Mouse (Mus musculus) G1E (cell line): Measurements from ENCODE around the gene Art2b. TPM values are rescaled to one million over a fixed set of nuclear protein-coding genes. Genes with fewer than 3 reads are reported as not detected.
"Not testable (repeated sequence)": the region's sequence is repeated elsewhere in the genome, so short reads cannot be mapped to it uniquely, and the experiment has no call there.

Experiments
- ATAC-seq: 2 replicates; pipeline ENCODE4 v1.8.0; 2016; ENCODE audit warnings: mild to moderate bottlenecking; ENCODE audit not compliant: insufficient number of reproducible peaks, poor library complexity, low FRiP score, severe bottlenecking; ENCODE audit errors: extremely low read depth
- DNase-seq: peaks from one replicate; pipeline ENCODE4 v3.0.0; 2012; ENCODE audit warnings: low spot score
- H3K27me3 ChIP-seq: 2 replicates; pipeline ENCODE4 v1.6.1; 2012; ENCODE audit warnings: mild to moderate bottlenecking, low read length, inconsistent platforms; ENCODE audit not compliant: insufficient read depth
- H3K36me3 ChIP-seq: replicated peaks from 2 replicates; pipeline ENCODE3; 2012; ENCODE audit warnings: mild to moderate bottlenecking, inconsistent platforms
- H3K4me1 ChIP-seq: 2 replicates; pipeline ENCODE4 v1.6.1; 2012; ENCODE audit warnings: low read depth, low read length, inconsistent platforms, mixed read lengths; ENCODE audit not compliant: insufficient read depth
- H3K4me3 ChIP-seq: 2 replicates; pipeline ENCODE4 v1.5.1; 2012; ENCODE audit warnings: low read depth, mild to moderate bottlenecking, inconsistent platforms, low read length, moderate library complexity, mixed read lengths
- H3K9me3 ChIP-seq: replicated peaks from 2 replicates; pipeline ENCODE4 v1.6.1; 2012; ENCODE audit warnings: inconsistent platforms
- CTCF ChIP-seq: IDR thresholded peaks from 2 replicates; pipeline ENCODE4 v1.5.1; 2012; ENCODE audit warnings: low read depth, low read length, inconsistent platforms, mixed read lengths
- GATA1 ChIP-seq: IDR thresholded peaks from 2 replicates; pipeline ENCODE4 v1.6.1; 2012; ENCODE audit warnings: borderline replicate concordance, low read length, inconsistent platforms, mixed read lengths
- GATA2 ChIP-seq: IDR thresholded peaks from 2 replicates; pipeline ENCODE4 v1.6.1; 2012; ENCODE audit warnings: low read depth, low read length, inconsistent platforms, borderline replicate concordance
- POLR2AphosphoS5 ChIP-seq: IDR thresholded peaks from 2 replicates; pipeline ENCODE4 v1.6.1; 2012; ENCODE audit warnings: low read depth, low read length, inconsistent platforms; ENCODE audit not compliant: insufficient replicate concordance
- TAL1 ChIP-seq: conservative IDR thresholded peaks from 2 replicates; pipeline ENCODE4 v1.6.1; 2012; ENCODE audit warnings: low read depth, low read length, inconsistent platforms, mixed read lengths
- polyA plus RNA-seq: library from polyadenylated mRNA; stranded (reverse); fragments of >175 nt; gene quantifications from 2 replicates; pipeline ENCODE4 v1.2.3, GENCODE M21; 2012
- total RNA-seq, 2 experiments: library from RNA; stranded (forward) in 1 of 2; stranded (reverse) in 1 of 2; fragments of 200-1000 nt in 1 of 2; fragments of >200 nt in 1 of 2; fragmentation: Nextera tagmentation in 1 of 2; gene quantifications; 2 replicates each; pipeline ENCODE4 v1.2.3; 2014 to 2017

Gene Art2b
- total and polyA plus RNA-seq, 3 experiments, result not detected

- no peak for TF ChIP-seq GATA1
- no peak for TF ChIP-seq POLR2AphosphoS5
- no peak for TF ChIP-seq CTCF
- no peak for TF ChIP-seq TAL1
- no peak for TF ChIP-seq GATA2
- Histone ChIP-seq H3K4me3 (no peak overlapping the region), H3K27me3 (peaks cover 9% of the 10 kb centered on the region), H3K9me3 (no peaks in the 10 kb centered on the region), H3K36me3 (no peaks in the 10 kb centered on the region), H3K4me1 (no peaks in the 10 kb centered on the region)
- DNase-seq, result no peak
- no peak for ATAC-seq
Observed at GRCm38 (mm10) chr7:101574413-101574812, 11.0 kb downstream of the Art2b start.

GRCm38 (mm10) chr7:101573636-101574035, 11.8 kb downstream of the Art2b start:
- H3K27me3 ChIP-seq, H3K9me3 ChIP-seq, ATAC-seq, DNase-seq, H3K36me3 ChIP-seq, H3K4me1 ChIP-seq, H3K4me3 ChIP-seq: not testable (repeated sequence)

- no peak for TF ChIP-seq CTCF
- no peak for TF ChIP-seq GATA2
- no peak for TF ChIP-seq POLR2AphosphoS5
- no peak for TF ChIP-seq TAL1
- TF ChIP-seq GATA1, result no peak
Observed at GRCm38 (mm10) chr7:101564086-101564485, 21.3 kb downstream of the Art2b start.

GRCm38 (mm10) chr7:101559393-101559792, 26.0 kb downstream of the Art2b start:
- not testable (repeated sequence) for H3K36me3 ChIP-seq, H3K4me1 ChIP-seq, H3K27me3 ChIP-seq, DNase-seq, ATAC-seq, H3K9me3 ChIP-seq, H3K4me3 ChIP-seq

More at GRCm38 (mm10) chr7:101564086-101564485, 21.3 kb downstream of the Art2b start:
- no peaks in the 10 kb centered on the region for H3K4me1 ChIP-seq
- ATAC-seq (no peak), DNase-seq (no peak)
- peaks cover 5% of the 10 kb centered on the region; the same call in 1 of the 2 replicates for H3K27me3 ChIP-seq
- no peak overlapping the region for H3K4me3 ChIP-seq
- no peaks in the 10 kb centered on the region for H3K36me3 ChIP-seq
- peaks cover 4% of the 10 kb centered on the region for H3K9me3 ChIP-seq

- H3K36me3 ChIP-seq, result no peaks in the 10 kb centered on the region
- H3K9me3 ChIP-seq, result no peaks in the 10 kb centered on the region
- ATAC-seq (no peak), DNase-seq (no peak)
- no peak overlapping the region for H3K4me3 ChIP-seq
- TF ChIP-seq TAL1, result no peak
- no peak for TF ChIP-seq GATA2
- no peak for TF ChIP-seq CTCF
- TF ChIP-seq GATA1, result no peak
- no peak for TF ChIP-seq POLR2AphosphoS5
- H3K27me3 ChIP-seq, result no peaks in the 10 kb centered on the region
- no peaks in the 10 kb centered on the region for H3K4me1 ChIP-seq
Observed at GRCm38 (mm10) chr7:101557391-101557790, 28.0 kb downstream of the Art2b start.

GRCm38 (mm10) chr7:101555473-101555872, 29.9 kb downstream of the Art2b start:
- not testable (repeated sequence) for DNase-seq, H3K4me1 ChIP-seq, ATAC-seq

GRCm38 (mm10) chr7:101551530-101551929, 33.9 kb downstream of the Art2b start:
- ATAC-seq (no peak), DNase-seq (no peak)
- Histone ChIP-seq H3K27me3 (no peaks in the 10 kb centered on the region), H3K36me3 (no peaks in the 10 kb centered on the region), H3K4me1 (no peaks in the 10 kb centered on the region), H3K9me3 (no peaks in the 10 kb centered on the region), H3K4me3 (no peak overlapping the region)
- TF ChIP-seq GATA1 (no peak), POLR2AphosphoS5 (no peak), CTCF (no peak), GATA2 (no peak), TAL1 (no peak)

More at GRCm38 (mm10) chr7:101555473-101555872, 29.9 kb downstream of the Art2b start:
- not testable (repeated sequence) for H3K27me3 ChIP-seq, H3K9me3 ChIP-seq, H3K4me3 ChIP-seq, H3K36me3 ChIP-seq
